Mouse (Mus musculus) urinary bladder, adult 2 months (tissue): Measurements from ENCODE around the gene Ooep. TPM values are rescaled to one million over a fixed set of nuclear protein-coding genes. Genes with fewer than 3 reads are reported as not detected.
"Not testable (repeated sequence)": the region's sequence is repeated elsewhere in the genome, so short reads cannot be mapped to it uniquely, and the experiment has no call there.

Source experiments
- DNase-seq: peaks from one replicate; pipeline ENCODE4 v3.0.0; 2022; ENCODE audit warnings: low spot score
- polyA plus RNA-seq: library from polyadenylated mRNA; depleted of rRNA; stranded (reverse); fragments of >200 nt; gene quantifications from 2 replicates; pipeline ENCODE4 v1.2.3, GENCODE M21; 2012

Gene Ooep
- polyA plus RNA-seq, 1 experiment, result 14.9 TPM

DNA sequence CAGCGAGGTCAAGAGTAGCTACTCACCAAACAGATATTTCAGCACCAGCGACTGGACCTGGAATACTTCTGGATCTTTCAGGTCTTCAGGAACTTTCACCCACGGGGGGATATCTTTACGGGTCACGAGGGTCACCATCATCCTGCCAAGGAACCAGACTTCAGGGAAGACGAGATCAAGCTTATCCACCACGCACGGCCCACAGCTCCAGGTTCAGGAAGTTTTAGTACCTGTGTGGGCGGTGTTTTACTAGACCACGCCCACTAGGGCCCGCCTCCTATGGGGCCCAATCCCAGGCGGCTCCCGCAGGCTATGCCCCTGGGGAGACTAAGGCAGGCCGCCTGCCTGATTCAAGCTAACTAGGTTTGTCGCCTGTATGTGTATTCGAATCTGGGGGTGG lies 10.6 kb downstream of the Ooep start, which contains the start of gene Dppa5a:
Dppa5a (minus strand) TSS at position 219 of the 400 bp plus-strand sequence.
- not testable (repeated sequence) for DNase-seq

DNA sequence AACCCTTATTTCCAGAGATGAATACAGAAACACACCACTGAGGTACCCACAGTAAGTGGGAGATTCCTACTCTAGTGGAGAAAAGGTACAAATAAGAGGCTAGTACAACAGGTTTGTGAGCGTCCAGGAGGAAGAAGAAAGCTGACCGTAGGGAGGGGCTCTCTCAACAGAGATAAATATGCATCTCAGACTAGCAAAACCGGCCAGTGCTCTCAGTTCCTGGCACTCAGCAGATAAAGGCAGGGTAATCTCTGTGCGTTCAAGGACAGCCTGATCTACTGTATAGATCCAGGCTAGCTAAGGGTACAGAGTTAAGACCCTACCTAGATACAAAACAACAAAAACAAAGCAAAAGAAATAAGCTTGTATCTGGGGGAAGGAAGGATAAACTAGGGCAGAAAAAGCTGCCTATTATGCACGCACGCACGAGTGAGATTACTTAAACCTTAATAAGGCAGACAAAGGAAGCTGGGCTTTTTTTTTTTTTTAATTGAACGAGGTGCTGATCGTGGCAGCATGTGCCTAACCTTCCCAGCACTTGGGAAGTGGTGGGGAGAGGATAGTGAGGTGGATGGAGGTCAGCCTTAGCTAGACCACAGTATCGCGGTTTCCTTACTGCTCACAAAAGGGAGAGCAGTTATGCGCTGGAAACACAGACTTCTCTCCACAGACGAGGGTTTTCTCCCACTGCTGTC lies 12.5 kb downstream of the Ooep start:
- no peak for DNase-seq

DNA sequence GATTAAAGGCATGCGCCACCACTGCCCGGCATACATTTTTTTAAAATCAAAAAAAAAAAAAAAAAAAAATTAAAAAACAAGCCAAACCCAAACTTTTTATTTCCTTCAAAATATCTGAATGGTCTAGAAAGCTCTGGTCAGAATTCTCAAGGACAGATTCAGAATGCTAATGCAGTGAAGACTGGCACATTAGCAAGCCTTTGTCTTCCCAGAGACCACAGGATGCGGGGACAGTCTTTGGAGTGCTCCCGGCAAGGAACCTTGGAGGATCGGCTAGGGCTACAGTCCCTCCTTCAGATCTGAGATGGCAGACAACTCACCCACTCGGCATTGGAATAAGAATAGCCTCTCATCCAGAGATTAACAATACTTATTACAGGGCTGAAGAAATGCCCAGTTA lies 13.8 kb downstream of the Ooep start:
- DNase-seq, result no peak

DNA sequence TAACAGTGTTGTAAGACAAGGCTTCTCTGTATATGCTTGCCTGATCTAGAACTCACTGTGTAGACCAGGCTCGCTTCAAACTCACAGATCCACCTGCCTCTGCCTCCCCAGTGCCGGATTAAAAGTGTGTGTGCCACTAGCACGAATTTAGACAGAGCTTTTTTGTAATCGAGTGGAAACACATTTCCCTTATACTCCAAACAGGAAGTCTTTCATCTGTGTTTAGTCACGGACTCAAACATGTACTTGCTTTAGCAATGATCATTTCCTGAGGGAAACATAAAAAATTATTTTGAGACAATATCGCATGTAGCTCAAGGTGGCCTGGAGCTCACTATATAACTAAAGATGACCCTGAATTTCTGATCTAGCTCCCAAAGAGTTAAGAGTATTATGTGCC lies 15.2 kb downstream of the Ooep start:
- DNase-seq, result no peak

DNA sequence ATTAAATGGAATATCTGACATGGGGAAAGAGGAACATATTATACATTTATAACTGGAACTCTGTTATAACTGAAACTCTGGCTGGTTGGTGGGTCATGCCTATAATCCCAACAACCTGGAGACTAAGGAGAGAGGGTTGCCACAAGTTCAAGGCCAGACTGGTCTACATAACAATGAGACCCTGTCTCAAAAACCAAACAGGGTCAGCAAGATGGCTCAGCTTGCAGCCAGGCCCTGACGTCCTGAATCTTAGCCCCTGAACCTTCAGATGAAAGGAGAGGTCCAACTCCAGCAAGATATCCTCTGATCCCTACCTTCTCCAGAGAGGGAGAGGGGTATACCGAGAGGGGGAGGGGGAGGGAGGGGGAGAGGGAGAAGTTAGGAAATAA lies 18.0 kb downstream of the Ooep start:
- no peak for DNase-seq

DNA sequence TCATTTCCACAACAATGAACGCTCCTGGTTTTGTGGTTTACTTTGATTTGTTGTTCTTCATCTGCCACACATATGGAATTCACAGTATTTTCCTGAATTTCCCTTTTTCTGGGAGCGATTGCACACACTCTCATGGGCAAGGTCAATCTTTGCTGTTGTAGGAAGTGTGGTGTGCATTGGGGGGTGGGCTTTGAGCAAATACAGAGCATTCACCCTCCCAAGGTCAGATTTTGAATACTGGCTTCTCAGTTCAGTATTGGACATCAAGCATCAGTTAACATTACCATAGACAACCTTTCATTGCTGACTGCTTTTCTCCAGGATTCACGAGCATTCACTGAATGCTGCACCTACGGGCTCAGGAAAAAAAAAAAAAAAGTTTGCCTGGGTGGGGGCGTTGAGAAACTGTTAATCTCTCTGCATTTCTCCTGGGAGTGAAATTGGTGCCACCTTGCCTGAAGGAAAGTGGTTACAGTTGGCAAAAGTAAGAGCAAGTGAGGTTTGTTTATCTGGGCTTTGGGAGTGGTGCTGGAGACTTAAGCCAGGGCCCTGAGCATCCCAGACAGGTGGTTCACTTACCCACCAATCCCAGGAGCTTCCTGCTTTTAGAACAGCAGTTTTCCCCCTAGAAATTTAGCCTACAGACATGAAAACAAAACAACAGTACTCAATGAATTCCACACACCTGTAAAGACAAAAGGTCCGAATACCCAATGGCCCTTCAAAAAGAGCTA lies 18.6 kb downstream of the Ooep start:
- DNase-seq, result no peak

DNA sequence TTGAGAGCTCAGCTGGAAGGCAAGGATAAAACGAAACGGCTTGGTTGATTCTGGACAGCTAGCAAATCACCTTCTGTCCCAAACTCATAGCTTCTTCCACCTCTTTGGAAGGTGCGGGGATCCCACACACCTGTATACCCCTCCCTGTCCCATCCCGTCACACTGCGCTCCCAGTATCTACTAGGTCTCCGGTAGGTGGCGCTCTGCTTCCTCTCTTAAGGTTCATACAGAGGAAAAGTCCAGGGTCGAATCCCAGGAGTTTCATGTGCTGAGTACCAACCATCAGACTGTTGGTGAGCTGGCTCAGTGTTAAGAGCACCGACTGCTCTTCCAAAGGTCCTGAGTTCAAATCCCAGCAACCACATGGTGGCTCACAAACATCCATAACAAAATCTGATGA lies 20.5 kb downstream of the Ooep start:
- DNase-seq, result peak; percentile 40

DNA sequence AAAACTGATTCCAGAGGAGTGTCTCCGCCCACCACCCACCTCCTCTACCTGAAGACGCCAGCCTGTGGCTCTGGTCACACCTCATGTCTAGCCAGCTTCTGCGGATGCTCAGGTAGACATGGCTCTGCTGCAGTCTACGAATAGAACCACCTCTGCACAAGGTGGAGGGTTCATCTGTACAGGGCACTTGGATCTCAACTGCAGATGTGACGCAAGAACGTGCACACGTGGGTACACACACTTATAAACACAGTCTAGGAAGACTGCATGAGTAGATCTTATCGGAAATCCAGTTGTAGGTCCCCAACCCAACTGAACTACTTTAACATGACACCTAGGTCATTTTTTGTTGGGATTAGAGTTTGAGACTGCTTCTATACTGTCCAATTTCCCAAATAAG lies 22.9 kb downstream of the Ooep start, which contains the start of gene Gsta2:
Gsta2 (minus strand) TSS at position 178 of the 400 bp plus-strand sequence.
- no peak for DNase-seq

DNA sequence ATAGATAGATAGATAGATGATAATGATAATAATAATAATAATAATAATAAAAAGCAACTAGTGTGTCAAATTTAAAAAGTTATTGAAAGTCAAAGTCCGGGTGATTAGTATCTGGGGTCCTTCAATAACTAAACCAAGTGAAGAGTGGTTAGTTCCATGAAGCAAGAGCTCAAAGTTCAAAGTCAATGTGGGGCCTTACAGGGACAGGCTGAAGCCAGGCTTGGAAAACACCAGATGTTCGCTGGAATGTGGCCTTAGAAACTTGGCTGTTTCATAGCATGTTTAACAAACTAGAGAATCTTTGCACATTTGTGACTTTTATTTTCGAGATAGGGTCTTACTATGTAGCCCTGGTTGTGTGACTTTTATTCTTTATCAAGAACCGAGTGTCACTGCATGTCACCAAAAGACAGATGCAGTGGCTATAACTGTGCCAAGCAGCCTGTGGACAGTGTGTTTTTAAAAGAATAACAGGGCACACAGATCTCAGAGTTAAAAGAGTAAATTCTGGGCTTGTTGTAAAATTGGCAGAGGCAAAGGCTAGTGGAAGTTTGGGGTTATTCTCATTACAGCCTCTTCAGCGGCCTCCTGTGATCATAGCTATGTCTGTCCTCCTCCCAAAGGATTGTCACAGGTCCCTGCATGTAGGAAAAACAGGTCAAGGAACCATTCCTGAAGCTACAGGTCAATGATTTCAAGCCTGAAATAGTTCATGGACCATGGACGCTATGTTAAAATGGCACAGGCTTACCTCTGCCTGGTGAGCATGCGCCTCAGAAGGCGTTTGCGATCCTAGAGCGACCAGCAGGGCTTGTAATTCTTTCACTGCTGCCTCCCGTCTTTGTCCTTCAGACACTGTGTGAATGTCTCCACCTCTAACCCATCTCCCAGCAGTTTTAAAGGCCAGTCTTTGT lies 23.6 kb downstream of the Ooep start:
- no peak for DNase-seq

DNA sequence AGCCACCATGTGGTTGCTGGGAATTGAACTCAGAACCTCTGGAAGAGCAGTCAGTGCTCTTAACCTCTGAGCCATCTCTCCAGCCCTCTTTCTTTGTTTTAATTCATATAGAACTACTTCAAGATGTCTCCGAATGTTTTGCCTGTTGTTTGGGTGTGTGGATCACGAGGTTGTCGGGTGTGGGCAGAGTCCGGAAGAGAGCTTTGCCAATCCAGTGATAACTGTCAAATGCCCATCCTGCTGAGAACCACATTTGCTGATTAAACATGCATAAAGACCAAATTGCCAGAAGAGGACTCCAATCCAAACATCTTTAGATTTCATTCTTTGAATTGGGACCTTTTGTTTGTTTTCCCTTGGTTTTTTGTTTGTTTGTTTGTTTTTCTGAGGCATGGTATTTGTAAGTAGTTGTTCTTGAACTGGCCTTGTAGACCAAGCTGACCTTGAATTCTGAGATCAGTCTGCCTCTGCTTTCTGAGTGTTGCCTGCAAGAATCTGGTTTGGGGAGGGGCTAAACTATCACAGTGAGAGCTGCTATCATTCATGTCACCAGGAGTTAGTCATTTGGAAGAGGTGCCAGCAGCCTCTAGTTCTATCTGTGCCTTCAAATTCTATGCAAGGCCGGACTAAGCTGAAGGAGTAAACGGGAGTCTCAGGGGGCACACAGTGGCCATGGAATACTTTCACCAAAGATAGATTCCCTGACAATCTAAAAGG lies 26.9 kb downstream of the Ooep start:
- no peak for DNase-seq

DNA sequence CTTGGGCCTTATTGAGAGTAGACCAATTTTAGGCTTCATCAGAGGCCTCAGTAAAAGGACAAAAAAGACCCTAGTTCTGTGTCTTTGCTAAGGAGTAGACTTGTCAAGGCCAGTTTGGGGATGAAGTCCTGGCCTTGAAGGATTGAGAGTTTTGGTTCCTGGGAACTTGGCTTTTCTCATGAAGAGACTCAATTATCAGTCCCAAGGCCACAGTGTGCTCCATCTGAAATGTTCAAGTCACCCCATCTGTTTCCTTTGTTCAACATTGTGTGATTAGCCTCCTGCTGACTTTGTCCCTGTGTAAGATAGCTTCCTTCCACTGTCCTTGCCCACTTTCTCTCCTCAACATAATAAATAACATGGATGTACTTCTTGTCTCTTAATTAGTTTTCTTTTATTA lies 28.5 kb downstream of the Ooep start:
- DNase-seq, result not testable (repeated sequence)

DNA sequence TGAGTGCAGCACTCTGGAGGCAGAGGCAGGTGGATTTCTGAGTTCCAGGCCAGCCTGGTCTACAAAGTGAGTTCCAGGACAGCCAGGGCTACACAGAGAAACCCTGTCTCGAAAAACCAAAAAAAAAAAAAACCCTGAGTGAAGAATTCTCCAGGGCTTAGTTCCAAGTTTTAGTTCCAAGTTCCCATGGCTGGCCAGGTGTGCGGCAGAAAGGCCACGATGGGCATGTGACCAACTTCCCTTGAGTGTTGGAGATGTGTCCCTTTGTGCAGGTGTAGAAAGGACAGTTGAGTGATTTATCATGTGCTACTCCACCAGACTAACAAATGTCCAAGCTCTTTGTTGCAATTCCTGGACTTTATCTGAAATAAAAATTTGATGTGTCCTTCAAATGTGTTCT lies 29.4 kb downstream of the Ooep start:
- not testable (repeated sequence) for DNase-seq

DNA sequence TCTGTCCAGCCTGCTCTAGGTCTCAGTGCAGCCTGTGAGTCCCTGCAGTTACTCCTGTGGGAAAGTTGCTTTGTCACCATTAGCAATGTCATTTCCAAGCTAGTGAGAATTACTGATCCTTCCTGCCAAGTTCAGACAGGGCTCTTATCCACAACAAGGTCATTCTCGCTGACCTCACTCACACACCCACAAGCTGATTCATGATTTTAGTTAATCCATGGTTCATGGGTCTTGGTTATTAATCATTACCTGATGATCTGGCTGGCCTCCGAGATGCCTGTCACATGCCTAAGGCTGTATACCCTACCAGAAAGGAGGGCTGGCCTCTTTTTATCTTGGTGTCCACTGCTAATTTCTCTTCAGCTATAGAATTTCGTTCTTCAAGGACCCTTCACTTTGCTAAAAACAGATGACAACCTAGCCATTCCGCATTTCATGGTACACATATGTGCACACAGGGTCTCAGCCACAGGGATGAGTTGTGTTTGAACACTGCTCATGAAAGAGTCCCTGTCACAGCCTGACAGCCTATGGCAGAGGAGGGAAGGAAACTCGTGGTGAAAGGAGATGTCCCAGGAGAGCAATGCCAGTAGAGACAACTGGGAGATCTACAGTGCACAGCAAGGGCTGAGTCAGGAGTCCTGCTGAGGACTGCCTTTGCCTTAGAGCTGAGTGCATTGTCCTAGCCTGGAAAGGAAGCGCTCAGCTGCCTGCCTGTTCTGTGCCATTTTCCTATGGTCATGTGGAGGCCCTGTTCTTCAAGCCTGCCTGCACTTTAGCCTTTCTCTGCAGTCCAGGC lies 30.1 kb downstream of the Ooep start:
- not testable (repeated sequence) for DNase-seq

DNA sequence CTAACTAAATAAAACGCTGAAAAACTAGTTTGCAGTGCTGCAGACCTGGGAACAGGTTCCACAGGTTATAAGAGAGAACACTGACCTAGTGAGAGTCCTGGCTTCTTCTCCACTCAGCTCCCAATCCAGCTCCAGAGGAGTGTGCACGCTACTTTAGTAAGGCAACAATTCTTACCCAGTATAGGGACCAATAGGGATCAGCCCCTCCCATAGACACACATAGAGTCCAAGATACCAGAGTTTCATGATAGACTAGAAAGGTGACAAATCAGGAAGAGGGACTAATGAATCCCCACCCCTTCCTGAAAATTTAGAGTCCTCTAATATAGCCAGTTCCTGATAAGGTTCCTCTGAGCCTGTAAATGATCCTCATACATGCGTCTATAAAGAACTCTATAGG lies 31.5 kb downstream of the Ooep start:
- DNase-seq, result no peak

DNA sequence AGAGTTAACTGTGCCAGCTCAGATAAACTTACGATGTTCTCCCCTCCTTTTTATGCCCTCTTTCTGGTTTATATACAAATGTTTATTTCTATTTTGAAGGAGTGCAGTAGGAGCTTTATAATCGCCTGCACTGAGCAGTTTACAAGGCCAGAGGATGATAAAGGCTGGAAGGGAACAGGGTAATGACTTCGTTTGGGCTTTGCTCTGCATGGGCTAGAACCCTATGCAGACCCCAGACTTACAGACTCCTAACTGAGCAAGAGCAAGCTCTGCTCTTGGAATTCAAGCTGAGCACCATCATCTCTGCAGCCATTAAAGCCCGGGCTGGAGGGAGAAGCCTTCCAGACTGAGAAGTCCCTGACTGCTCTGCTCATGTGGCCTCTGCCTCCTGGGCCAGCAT lies 33.3 kb downstream of the Ooep start:
- DNase-seq, result not testable (repeated sequence)

DNA sequence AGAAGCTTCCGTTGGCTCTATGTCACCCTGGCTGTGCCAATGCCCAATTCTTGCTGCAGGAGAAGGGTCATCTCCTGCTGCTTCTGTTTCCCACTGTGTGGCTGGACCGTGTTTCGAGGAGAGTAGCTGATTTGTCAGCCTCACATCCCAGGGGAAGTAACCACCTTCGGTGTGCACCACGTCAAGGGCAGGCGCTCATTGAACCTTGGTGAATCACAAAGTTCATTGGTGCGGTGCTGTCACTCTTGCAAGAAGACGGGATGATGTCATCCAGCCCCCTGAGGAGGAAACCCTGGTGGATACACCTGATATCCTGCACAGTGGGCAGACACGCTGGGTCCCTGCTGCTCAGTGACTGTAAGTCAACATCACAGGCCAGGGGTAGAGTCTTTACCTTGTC lies 35.5 kb downstream of the Ooep start:
- DNase-seq, result not testable (repeated sequence)

DNA sequence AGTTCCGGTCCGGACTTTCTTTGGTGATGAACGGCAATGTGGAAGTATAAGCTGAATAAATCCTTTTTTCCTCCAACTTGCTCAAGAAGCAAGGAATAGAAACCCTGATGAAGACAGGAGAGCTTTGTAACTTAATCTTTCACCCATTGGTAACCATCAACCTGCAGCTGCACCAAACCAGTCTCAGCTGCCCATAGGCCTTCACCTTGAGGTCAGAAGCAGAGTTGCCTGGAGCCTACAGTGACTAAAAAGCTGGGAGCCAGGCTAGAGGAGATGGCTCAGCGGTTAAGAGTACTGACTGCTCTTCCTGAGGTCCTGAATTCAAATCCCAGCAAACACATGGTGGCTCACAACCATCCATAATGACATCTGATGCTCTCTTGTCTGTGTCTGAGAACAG lies 36.0 kb downstream of the Ooep start:
- DNase-seq, result not testable (repeated sequence)

DNA sequence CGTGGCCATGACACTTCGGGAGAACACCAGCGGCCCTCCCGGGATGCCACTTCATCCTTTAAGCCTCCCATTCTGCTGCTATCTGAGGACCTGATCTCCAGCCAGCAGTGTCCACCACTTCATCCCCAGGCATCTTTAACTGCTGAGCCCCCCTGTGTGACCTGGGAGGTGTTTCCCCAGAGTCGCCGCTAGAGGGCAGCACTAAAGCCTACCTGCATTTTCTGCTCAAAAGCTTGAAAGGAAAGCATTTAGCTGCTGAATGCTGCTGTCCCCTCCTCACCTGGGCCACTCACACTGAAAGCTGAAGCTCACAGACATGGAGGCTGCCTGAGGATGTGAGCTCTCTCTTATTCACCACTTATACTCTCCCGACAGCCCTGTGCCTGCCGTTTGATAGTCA lies 38.2 kb downstream of the Ooep start:
- peak; percentile 35 for DNase-seq

DNA sequence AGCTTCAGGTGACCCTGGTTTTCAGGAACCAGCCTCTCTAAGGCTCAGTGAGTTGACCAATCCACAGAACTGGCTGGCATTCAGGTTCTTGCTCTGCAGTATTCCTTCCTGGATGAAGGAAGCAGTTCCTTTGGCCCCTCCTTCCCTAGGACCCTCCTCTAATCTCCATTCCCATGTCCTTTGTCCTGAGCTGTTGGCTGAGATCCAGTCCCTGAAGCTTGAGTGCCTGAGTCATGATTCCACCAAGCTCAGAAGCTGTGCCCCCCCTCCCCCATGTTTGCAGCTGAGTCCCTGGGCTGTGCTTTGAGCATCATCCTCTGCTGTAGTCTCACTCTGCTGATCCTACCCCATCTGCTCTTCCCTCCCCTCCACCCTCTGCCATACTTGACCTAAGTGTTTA lies 41.5 kb downstream of the Ooep start:
- DNase-seq, result not testable (repeated sequence)

DNA sequence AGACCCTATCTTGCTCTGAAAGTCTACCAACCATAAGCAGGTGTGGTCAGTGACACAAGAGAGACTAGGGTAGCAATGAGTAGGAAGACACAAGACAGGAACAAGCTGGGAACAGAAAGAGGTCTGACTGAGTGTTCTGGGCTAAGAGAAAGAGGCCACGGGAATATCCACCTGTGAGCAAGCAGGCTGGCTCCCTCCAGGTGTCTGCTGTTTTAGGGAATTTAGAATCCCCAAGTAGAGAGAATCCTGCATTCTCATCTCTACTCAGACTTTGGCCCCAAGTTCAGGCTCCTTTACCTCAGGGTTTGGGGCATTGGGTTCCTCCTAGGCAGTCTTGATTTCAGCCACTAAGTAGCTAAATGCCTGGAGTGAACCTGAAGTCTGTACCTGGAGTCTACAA lies 51.2 kb downstream of the Ooep start, which contains the start of gene Omt2b:
Omt2b (plus strand) TSS at position 301 of the 400 bp plus-strand sequence.
- not testable (repeated sequence) for DNase-seq
